Mouse (Mus musculus) ES-E14 (cell line): ENCODE measurements around the gene Aldh5a1. TPM values are rescaled to one million over a fixed set of nuclear protein-coding genes. Genes with fewer than 3 reads are reported as not detected.

Source experiments
- DNase-seq: peaks from one replicate; pipeline ENCODE4 v3.0.0-alpha.2; 2013; ENCODE audit warnings: low read depth, low spot score
- H3K27ac ChIP-seq: 2 replicates; pipeline ENCODE4 v1.5.1; 2012; ENCODE audit warnings: low read depth, mild to moderate bottlenecking, low read length, moderate library complexity, mixed read lengths; ENCODE audit not compliant: poor library complexity, insufficient read depth, severe bottlenecking
- H3K36me3 ChIP-seq: 2 replicates; pipeline ENCODE4 v1.6.1; 2012; ENCODE audit warnings: mild to moderate bottlenecking, low read length, moderate library complexity, mixed read lengths; ENCODE audit not compliant: control insufficient read depth, poor library complexity, insufficient read depth, severe bottlenecking
- H3K4me1 ChIP-seq, 2 experiments: fragments of 150-350 bp in 1 of 2; sonication (generic) in 1 of 2; 2 replicates each; pipeline ENCODE4 v1.6.1; 2012; ENCODE audit warnings: low read length in 2 of 2, mild to moderate bottlenecking in 1 of 2, mixed read lengths in 1 of 2; ENCODE audit not compliant: control insufficient read depth in 2 of 2, insufficient read depth in 2 of 2, poor library complexity in 1 of 2
- H3K4me3 ChIP-seq, 2 experiments: fragments of 150-350 bp in 1 of 2; sonication (generic) in 1 of 2; 2 replicates each; pipeline ENCODE4 v1.5.1; 2012; ENCODE audit warnings: low read length in 2 of 2, low read depth in 1 of 2, mild to moderate bottlenecking in 1 of 2, mixed read lengths in 1 of 2; ENCODE audit not compliant: insufficient read depth in 1 of 2, poor library complexity in 1 of 2, severe bottlenecking in 1 of 2
- H3K9ac ChIP-seq: 2 replicates; pipeline ENCODE4 v1.6.1; 2012; ENCODE audit warnings: low read depth, mild to moderate bottlenecking, low read length, mixed read lengths; ENCODE audit not compliant: poor library complexity, insufficient read depth, severe bottlenecking
- H3K9me3 ChIP-seq: fragments of 150-350 bp; sonication (generic); 2 replicates; pipeline ENCODE4 v1.6.1; 2012; ENCODE audit warnings: low read depth, mild to moderate bottlenecking, low read length; ENCODE audit not compliant: control insufficient read depth, insufficient read depth
- CHD2 ChIP-seq: IDR thresholded peaks from 2 replicates; pipeline ENCODE4 v1.6.1; 2014; ENCODE audit warnings: mild to moderate bottlenecking, low read depth, low read length, inconsistent platforms
- HCFC1 ChIP-seq: IDR thresholded peaks from 2 replicates; pipeline ENCODE4 v1.6.1; 2012; ENCODE audit warnings: low read length, inconsistent platforms, borderline replicate concordance; ENCODE audit not compliant: insufficient read depth
- MAFK ChIP-seq: IDR thresholded peaks from 2 replicates; pipeline ENCODE4 v1.6.1; 2014; ENCODE audit warnings: mild to moderate bottlenecking, low read depth, low read length, inconsistent platforms; ENCODE audit not compliant: insufficient read depth
- ZC3H11A ChIP-seq: IDR thresholded peaks from 2 replicates; pipeline ENCODE4 v1.6.1; 2012; ENCODE audit warnings: low read depth, mild to moderate bottlenecking, inconsistent platforms, low read length, borderline replicate concordance
- ZNF384 ChIP-seq: IDR thresholded peaks from 2 replicates; pipeline ENCODE4 v1.6.1; 2012; ENCODE audit warnings: low read depth, low read length, inconsistent platforms
- in situ Hi-C, 2 experiments: fragments of 600-800 bp; cut with MboI; formaldehyde crosslinking; loops; one replicate each; pipeline ENCODE4 v1.15.1; 2025; ENCODE audit warnings: low sequenced_read_pairs in 2 of 2, inconsistent platforms in 1 of 2; ENCODE audit not compliant: unreplicated experiment in 2 of 2
- total RNA-seq: library from RNA; depleted of rRNA; stranded (reverse); fragments of 300-350 nt; gene quantifications from 2 replicates; pipeline ENCODE4 v1.2.3, GENCODE M21; 2012

Gene Aldh5a1
- total RNA-seq, 1 experiment, result 2.3 TPM

DNA sequence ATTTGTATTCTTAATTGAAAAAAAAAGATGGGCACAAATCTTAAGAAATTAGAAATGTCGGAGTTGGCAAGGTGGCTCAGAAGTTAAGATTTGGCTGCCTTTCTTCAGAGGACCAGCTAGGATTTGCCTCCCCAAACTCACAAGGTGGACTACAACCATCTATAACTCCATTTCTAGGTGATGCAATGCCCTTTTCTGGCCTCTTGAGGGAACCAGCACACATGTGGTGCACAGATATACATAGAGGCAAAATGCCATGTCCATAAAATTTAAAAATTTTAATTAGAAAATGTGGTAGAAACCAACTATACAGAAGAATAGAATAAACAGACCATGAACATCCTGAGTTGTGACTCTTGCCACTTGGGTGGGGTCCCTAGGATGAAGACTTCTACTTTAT, 28.3 kb downstream of the Aldh5a1 start:
- Histone ChIP-seq H3K9ac (no peak overlapping the region), H3K36me3 (no peaks in the 10 kb centered on the region), H3K9me3 (no peaks in the 10 kb centered on the region), H3K4me3 (no peak overlapping the region), H3K27ac (no peak overlapping the region), H3K4me1 (peaks cover 0 to 14% of the 10 kb centered on the region in 2 experiments; a peak in 3 of 4 replicates)
- TF ChIP-seq MAFK (no peak), ZNF384 (no peak), HCFC1 (no peak)
- no peak for DNase-seq
- in situ Hi-C loops, result no loop called here

- H3K4me3 ChIP-seq, result no peak overlapping the region
- DNase-seq, result no peak
- TF ChIP-seq ZC3H11A (no peak), HCFC1 (no peak), MAFK (no peak), CHD2 (no peak), ZNF384 (no peak)
- in situ Hi-C loops, result no loop called here
- H3K4me1 ChIP-seq, result peaks cover 2 to 16% of the 10 kb centered on the region in 2 experiments; a peak in 3 of 4 replicates
- H3K9me3 ChIP-seq, result no peaks in the 10 kb centered on the region
- H3K27ac ChIP-seq, result no peak overlapping the region
- H3K9ac ChIP-seq, result no peak overlapping the region
- H3K36me3 ChIP-seq, result no peaks in the 10 kb centered on the region
These were observed 30.5 kb downstream of the Aldh5a1 start for GRCm38 (mm10) chr13:24906831-24907570.

- H3K4me1 ChIP-seq, result peaks cover 2 to 18% of the 10 kb centered on the region in 2 experiments; a peak in 2 of 4 replicates
- in situ Hi-C loops, result no loop called here
These were observed 32.0 kb downstream of the Aldh5a1 start for GRCm38 (mm10) chr13:24905422-24905821.

DNA sequence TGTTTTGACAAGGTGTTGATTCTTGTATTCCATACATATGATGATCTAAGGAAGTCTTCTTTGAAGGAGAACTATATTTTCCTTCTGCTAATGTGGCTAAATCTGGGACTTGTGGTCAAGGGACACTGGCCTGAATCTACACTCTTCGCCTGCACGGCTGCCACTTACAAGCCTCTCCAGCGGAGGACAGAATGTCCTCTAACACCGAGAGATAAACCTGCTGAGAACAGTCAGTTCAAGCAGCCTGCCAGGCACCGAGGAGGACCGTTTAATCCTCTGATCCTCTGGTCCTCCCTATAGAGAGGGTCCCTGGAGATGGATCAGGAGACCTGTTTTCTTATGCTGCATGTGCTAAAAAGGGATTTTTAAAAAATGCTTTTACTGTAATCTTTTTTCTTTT, 34.0 kb downstream of the Aldh5a1 start:
- TF ChIP-seq MAFK (no peak), ZNF384 (no peak), HCFC1 (no peak), ZC3H11A (no peak), CHD2 (no peak)

More at GRCm38 (mm10) chr13:24905422-24905821, 32.0 kb downstream of the Aldh5a1 start:
- H3K9ac ChIP-seq, result no peak overlapping the region
- no peaks in the 10 kb centered on the region for H3K36me3 ChIP-seq
- no peak overlapping the region for H3K27ac ChIP-seq
- no peak for DNase-seq
- TF ChIP-seq ZNF384 (no peak), HCFC1 (no peak), ZC3H11A (no peak), CHD2 (no peak), MAFK (no peak)
- no peaks in the 10 kb centered on the region for H3K9me3 ChIP-seq
- no peak overlapping the region for H3K4me3 ChIP-seq

More for the DNA sequence above, 34.0 kb downstream of the Aldh5a1 start:
- Histone ChIP-seq H3K4me1 (peaks cover 2 to 18% of the 10 kb centered on the region in 2 experiments; a peak in 2 of 4 replicates), H3K9me3 (no peaks in the 10 kb centered on the region), H3K36me3 (no peaks in the 10 kb centered on the region), H3K9ac (no peak overlapping the region), H3K4me3 (no peak overlapping the region), H3K27ac (no peak overlapping the region)
- no peak for DNase-seq
- in situ Hi-C loops, result no loop called here
